In genomic region chr2:5451654-5452053, GRCm38 (mm10) we compare ENCODE assay signal across 9 mouse cellular contexts.
A peak's percentile ranks its signal among the peaks of the same experiment; 100 is the strongest.
DNase-seq lines count a peak whose midpoint lies in the region; ATAC-seq lines count a peak whose summit lies in the region.
"Had no signal": no experiment of that assay in that cellular context is flagged by ENCODE, and none has a peak within 500 bp of the region (broad histone marks: within the 10 kb centered on the region; RNA-seq: fewer than 3 reads in every experiment).

No protein-coding gene starts in this region.

- peak; percentile 24 for DNase-seq in adrenal gland, postnatal 14 days
- no peak for DNase-seq in adrenal gland, postnatal 4 days (ENCODE audit: low spot score in 2 of 2)
- peak; percentile 4 to 14 for DNase-seq in kidney, postnatal 36 days
- DNase-seq in kidney, adult 11 months, result no peak
- peak; percentile 25 for DNase-seq in MEL-GATA-1-ER (ENCODE audit: extremely low read depth, low read depth)
- DNase-seq in spleen, adult 12 weeks (ENCODE audit: low spot score), result no peak
- DNase-seq: right cerebral cortex, postnatal 4 days had no signal

- ATAC-seq in inflammation-experienced regulatory T-cells, adult 6 months, result peak; percentile 71
- ATAC-seq in erythroid progenitor cell, adult 5-6 weeks (replicated peaks; ENCODE audit: low FRiP score, poor library complexity, severe bottlenecking), result no peak

Comparison
In these comparisons a context has a peak if more than half of its experiments do, and no peak if none do; other contexts are left out.
1. DNase-seq: peak in adrenal gland, postnatal 14 days (single experiment), kidney, postnatal 36 days (2 of 2) and MEL-GATA-1-ER (single experiment); none in adrenal gland, postnatal 4 days (0 of 2), kidney, adult 11 months (single experiment) and spleen, adult 12 weeks (single experiment).